Mouse (Mus musculus) E14TG2a.4 (cell line): ENCODE measurements around the gene Epop.

ENCODE experiments used
- CTCF ChIP-seq: conservative IDR thresholded peaks from 2 replicates; pipeline ENCODE4 v1.5.1; 2014; ENCODE audit warnings: low read length
- NANOG ChIP-seq: IDR thresholded peaks from 2 replicates; pipeline ENCODE4 v1.6.1; 2014; ENCODE audit warnings: borderline replicate concordance, low read length, mixed read lengths

DNA sequence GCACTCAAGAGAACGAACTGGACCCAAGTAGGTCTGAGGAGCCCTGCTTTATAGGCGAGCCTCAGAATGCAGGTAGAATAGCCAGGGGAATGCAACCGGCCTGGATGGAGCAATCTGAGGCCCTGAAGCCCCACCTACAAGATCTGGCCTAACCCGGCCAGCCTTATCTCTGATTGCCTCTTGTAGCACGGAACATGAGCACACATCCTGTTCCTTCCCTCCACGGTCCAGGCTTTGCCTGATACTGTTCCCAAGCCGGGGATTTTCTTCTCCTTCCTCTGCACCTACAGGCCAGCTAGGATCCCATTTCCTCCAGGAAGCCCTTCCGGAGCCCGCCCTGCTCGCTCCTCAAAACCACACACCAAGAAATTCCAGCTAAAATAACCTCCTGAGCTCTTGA, 43.6 kb downstream of the Epop start:
- TF ChIP-seq CTCF = no peak
- TF ChIP-seq NANOG = no peak
